Mouse (Mus musculus): Measurements from ENCODE around the gene Acss2.

GRCm38 (mm10) chr2:155562934-155563333 lies 45.2 kb downstream of the Acss2 start:
- no peak for TF ChIP-seq CTCF (IDR thresholded peaks at IDR 0.05; ENCODE audit: borderline replicate concordance, insufficient read depth, low read depth, low read length)
- TF ChIP-seq POLR2A (IDR thresholded peaks at IDR 0.05; ENCODE audit: borderline replicate concordance, insufficient read depth, low read length) = no peak

Data from cerebellum, adult 2 months (tissue).